Mouse (Mus musculus): ENCODE results near the gene Mettl27.

The Mettl27 gene

DNA sequence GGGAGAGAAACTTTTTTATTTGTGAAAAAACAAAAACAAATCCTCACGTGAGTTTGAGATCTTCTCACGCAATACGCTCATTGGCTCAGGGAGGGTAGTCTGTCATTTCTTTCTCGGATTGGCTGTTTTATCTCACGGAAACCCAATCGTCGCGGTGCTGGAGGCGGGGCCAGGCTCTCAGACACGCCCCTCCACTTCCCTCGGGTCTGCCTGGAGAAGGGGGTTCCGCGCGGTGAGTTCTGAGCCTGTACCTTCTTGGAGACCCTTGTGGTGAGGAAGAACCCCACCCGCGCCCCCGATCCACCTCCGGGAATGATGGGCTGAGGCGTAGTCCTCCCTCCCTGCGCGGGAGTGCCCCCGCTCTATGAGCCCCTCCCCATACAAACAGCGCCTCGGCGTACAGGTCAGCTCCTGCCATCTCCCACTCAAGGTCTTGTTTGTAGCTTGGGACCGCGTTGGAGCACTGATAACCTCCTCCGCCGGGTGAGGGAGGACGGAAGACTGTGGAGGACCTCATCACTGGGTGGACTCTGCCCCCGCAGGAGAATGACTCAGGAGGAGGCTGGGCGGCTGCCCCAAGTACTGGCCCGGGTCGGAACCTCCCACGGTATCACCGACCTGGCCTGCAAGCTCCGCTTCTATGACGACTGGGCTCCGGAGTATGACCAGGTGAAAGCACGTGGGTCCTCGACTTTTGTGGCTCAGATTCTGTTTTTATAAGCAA lies at the start of gene Mettl27:
Gene Mettl27, plus strand, starts transcription at position 190 of the 724 bp plus-strand sequence.
- TF ChIP-seq GATA4 (IDR thresholded peaks at IDR 0.05; ENCODE audit: insufficient replicate concordance, low read length), result no peak

DNA sequence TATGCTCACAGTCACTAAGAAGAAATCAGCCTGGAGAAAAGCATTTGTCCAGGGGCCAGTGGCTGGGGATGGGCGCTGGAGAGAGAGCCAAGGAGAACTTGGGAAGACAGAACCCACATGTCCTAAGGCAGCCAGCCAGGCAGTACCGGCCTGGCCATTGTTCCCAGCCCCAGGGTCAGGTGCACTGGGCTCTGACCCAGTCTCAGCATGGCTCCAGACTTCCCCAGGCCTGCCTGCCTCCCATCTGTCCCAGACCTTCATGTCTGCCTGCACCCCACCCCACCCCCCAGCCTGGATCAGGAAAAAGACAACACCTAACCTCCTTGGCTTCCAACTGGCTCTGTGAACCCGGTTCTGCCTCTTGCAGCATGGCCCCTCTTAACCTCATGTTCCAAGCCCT lies 49.1 kb upstream of the Mettl27 start:
- no peak for TF ChIP-seq GATA4 (IDR thresholded peaks at IDR 0.05; ENCODE audit: insufficient replicate concordance, low read length)

DNA sequence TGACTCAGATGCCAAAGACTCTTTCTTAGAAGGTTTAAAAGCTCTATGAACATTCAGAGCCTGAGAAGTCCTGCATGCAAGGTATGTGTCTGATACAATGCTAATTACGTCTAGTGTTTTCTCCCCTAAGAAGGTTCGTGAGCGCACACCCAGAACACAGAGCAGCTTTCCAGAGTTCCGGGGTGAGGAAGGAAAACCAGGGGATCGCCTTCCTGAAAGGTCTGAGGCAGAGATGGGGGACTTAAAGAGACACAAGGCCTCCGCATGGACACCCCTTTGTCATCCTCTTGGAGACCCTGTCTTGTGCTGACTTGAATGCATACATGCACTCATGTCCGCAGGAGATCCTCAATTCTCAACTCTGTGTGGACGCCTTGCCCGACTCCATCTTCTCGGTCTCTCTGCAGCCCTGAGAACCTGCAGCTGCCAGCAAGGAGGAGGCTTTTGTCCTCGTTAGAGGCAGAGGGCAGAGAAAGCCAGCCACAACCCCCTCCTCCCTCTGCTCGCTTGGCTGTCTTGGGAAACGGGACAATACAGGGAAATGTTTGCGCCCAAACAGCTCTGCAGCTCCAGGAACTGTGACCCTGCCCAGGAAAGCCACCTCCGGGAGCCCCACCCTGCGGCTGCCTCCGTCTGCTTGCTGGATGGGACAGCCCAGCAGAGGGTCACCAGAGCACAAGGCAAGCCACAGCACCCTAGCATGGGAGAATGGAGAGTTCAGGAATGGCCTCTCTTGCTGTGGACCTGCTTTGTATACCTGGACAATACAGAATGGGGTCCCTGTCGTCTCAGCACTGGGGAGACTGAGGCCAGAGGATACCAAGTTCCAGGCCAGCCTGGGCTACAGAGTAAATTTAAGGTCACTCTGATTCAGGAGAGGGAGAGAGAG lies 44.5 kb upstream of the Mettl27 start:
- TF ChIP-seq GATA4 (IDR thresholded peaks at IDR 0.05; ENCODE audit: insufficient replicate concordance, low read length), result no peak

DNA sequence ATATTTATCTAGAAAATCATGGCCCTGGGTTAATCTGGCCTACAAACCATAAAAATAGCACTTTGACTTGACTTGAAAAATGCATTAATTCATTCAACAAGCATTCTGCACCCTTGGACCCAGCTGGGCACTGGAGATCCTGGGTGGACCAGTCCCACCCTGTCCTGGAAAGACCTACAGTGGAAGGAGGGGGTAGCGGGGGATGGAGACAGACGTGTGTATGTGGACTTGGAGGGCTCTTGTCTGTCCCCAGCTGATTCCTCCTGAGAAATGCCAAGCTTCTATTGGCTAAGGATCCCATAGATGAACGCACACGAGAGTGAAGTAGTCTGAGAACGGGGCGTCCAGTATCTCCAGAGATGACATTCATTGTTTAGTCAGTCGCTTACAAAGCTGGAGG lies 43.7 kb upstream of the Mettl27 start:
- TF ChIP-seq GATA4 (IDR thresholded peaks at IDR 0.05; ENCODE audit: insufficient replicate concordance, low read length), result no peak

DNA sequence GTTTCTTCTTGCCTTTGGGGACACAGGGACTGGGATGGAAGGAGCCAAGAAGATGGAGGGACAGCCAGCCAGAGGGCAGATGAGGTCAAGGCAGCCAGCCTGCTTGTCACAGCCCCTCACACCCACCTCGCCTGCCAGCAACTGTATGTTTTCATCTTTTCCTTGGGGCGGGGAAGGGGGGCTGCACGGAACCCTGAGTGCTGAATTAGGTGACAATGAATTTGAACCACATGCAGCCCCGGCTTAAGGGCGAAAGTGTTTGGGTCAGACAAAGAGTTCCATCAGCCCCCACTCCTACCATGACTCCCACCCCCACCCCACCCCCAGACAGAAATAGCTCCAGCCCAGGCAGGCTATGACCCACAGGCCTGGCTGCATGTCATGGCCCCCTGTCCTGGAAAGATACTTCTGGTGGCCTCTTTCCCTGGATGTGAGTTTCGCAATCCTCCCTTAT lies 41.5 kb upstream of the Mettl27 start:
- TF ChIP-seq GATA4 (IDR thresholded peaks at IDR 0.05; ENCODE audit: insufficient replicate concordance, low read length), result no peak

DNA sequence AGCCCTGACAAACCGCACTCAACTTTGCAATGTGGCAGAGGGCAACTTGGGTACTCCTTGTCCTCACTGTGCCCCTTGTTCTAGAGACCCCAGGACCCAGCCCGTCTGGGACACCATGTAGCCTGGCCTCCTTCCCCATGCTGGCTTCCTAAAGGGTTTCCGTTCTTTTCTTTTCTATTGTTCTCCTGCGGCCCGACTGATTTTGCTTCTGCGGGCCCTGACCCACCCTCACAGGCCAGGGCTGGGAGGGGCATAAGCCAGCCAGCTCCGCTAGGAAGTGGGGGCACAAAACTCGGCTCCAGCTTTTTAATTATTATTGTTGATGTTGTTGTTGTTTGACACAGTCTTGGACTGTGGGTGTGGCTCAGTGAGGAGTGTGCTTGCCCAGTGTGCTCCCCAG lies 40.6 kb upstream of the Mettl27 start:
- TF ChIP-seq GATA4 (IDR thresholded peaks at IDR 0.05; ENCODE audit: insufficient replicate concordance, low read length), result no peak

DNA sequence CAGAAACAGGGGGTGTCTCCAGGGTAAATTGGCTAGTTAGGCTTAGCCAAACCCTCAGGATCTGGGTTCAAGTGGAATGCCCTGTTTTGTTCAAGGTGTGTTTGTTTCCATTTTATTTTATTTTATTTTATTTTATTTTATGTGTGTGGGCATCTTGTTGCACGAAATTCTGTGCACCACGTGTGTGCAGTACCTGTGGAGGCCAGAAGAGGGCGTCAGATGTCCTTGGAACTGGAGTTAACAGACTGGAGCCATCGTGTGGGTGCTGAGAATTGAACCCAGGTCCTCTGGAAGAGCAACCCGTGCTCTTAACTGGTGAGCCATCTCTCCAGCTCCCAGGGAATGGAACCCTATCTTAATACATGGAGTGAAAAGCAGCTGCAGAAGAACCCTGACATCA lies 39.5 kb upstream of the Mettl27 start:
- TF ChIP-seq GATA4 (IDR thresholded peaks at IDR 0.05; ENCODE audit: insufficient replicate concordance, low read length), result no peak

DNA sequence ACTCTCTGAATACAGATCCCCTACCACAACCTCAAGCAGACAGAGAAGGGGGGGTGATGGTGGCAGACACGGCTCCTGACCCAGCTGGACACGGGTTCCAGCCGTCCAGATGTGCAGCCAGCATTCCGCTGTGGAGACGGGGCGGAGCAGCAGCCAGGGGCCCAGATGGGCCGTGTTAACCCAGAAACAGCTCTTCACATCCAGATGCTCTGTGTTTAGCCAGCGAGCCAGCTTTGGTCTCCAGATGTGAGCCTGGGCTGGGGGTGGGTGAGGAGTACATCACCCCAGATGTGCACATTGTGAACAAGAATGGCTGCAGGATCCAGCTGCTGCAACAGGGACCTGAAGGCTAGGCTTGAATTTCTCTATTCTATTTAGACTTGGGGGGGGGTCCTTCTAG lies 36.9 kb upstream of the Mettl27 start:
- TF ChIP-seq GATA4 (IDR thresholded peaks at IDR 0.05; ENCODE audit: insufficient replicate concordance, low read length), result no peak

DNA sequence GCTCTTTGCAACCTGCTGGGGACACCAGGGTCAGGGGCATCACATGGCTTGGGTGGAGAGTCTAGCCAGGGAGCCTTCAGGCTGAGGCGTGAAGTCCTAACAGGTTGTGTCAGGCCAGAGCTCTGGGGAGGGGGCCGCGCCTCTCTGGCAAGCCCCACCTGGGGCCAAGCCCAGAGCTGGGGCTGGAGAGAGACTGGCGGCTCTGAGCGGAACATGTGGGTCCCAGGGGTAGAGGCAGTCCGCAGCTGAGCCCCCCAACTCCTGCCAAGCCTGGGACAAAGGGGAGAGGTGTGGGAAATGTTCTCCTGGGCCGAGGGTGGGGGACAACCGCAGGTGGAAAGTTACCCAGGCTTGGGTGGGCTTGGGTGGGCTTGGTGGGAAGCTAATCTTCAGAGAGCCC lies 35.2 kb upstream of the Mettl27 start:
- no peak for TF ChIP-seq GATA4 (IDR thresholded peaks at IDR 0.05; ENCODE audit: insufficient replicate concordance, low read length)

DNA sequence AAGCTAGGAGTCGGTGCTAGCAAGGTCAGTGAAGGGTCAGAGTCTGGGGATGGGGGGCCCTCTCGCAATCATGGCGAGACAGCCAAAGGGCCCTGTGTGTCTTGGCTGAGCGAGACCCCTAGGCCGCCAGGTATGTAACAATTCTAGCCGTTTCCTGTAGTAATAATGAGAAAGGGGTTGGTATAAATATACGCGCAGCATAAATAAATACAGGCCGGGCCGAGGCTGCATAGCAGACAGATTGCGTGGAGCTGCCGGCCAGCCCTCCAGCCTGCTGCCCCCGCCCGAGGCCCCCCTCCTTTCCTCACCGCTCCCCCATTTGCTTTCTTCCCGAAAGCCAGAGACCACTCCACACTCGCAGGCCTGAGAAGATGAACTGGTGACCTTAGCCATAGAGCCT lies 34.6 kb upstream of the Mettl27 start:
- no peak for TF ChIP-seq GATA4 (IDR thresholded peaks at IDR 0.05; ENCODE audit: insufficient replicate concordance, low read length)

DNA sequence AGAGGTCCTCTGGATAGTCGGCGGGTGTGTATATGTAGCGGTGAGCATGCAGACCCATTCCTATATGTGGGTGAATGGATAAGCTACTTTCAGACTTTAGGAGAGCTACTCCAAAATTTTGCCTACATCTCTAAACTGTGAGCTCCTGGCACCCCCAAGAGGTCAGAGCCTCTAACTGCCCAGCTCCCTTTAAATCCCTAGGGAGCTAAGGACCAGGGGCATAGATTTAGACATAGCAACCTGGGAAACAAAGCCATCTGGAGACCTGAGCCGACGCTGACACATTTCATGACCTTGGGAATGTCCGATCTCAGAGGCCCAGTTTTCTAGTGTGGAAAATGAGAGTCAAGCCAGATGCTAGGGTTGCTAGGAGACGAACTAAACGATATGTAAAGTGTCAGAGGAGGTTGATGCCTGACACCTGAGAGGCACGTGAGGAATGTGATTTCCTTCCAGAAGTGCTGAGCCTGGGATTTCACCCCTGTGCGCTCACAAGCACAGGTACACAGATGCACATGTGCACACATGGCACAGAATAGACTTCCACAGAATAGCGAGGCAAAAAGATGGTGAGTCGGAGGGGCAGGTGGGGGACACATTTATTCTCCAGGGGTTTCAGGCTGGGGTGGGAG lies 31.0 kb upstream of the Mettl27 start:
- TF ChIP-seq GATA4 (IDR thresholded peaks at IDR 0.05; ENCODE audit: insufficient replicate concordance, low read length), result no peak

DNA sequence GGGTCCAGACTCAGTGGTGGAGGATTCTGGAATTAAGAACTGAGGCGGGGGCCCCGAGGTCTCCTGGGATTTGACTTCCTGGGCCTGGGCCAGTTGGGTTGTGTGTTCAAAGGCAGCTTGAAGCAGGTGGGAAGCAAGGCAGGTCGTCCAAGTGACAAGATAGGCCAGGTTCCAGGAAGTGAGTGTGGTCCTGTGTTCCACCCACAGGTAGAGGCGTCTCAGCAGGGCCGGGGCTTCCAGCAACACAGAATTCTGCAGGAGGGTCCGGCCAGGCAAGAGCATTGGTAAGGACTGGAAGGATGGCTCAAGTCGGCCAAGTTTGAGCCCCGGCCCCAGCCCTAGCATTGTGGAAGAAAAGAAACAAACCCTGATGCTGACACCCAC lies 30.5 kb upstream of the Mettl27 start:
- no peak for TF ChIP-seq GATA4 (IDR thresholded peaks at IDR 0.05; ENCODE audit: insufficient replicate concordance, low read length)

DNA sequence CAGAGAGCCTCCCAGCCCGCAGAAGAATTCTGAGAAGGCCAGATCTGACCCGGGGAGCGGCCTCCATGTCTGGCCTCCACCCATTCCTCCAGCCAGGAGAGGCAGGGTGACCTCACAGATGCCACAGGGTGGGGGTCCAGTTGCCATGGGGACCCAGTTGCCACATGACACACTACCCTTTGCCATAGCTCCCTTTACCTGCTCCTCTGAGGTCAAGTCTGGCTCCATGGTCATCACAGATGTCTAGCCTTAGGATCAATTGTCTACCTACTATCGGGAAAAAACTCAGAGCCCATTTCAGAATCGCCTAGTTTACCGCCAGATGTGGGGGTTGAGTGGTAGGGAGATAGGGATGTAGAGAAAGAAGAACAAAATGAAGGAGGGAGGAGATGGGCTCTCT lies 25.5 kb upstream of the Mettl27 start, which contains the start of gene Tmem270:
Gene Tmem270, minus strand, starts transcription at position 101 of the 400 bp plus-strand sequence.
- TF ChIP-seq GATA4 (IDR thresholded peaks at IDR 0.05; ENCODE audit: insufficient replicate concordance, low read length), result no peak

DNA sequence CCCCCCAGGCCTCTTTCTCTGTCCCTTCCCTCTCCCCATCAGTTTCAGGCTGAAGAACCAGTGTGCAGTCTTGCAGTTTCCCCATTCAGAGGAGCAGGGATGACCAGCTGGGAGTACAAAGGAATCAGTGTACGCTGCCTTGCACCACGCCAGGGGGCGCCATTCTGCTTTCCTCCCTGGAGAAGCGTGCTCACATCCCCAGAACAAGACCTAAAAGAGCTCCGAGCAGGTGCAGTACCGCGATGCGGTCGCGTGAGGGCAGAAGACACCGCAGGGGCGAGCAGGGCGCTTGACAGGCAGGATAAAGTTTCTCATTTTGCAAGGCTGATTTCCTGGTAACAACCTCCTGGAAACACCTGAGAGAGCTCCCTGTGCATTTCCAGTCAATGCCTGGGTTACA lies 25.0 kb upstream of the Mettl27 start:
- no peak for TF ChIP-seq GATA4 (IDR thresholded peaks at IDR 0.05; ENCODE audit: insufficient replicate concordance, low read length)

DNA sequence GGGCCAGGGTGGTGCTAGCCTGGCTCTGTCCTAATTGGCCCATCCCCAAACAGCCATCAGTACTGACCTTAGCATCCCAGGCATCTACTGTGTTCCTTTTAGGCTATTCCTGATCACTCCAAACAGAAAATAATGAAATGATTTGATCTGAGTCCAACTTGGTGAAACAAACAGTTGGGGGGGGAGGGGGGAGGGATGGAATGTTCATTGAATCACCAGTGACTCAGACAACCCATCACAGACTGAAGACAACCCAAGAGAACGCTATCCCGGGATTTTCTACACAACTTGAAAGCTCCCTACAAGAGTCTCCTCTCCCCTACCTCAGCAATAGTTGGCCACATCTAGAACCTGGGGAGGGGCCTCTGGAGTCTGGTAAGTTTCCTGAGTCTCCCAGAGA lies 20.3 kb upstream of the Mettl27 start:
- TF ChIP-seq GATA4 (IDR thresholded peaks at IDR 0.05; ENCODE audit: insufficient replicate concordance, low read length), result no peak

DNA sequence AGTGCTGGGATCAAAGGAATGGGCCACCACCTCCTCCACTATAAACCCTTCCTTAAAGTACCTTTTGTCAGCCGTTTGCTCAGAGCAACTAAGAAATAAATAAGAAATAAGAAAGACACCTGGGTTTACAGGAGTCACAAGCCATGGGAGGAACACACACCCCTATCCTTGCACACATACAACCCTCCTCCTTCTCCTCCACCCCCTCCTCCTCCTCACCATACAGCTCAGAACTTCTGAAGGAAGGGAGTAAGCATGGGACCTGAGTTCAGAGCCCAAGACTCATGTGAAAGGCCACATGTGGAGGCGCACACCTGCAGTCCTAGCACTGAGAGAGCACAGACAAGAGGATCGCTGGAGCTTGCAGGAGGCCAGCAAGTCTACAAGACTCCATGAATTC lies 18.8 kb upstream of the Mettl27 start:
- no peak for TF ChIP-seq GATA4 (IDR thresholded peaks at IDR 0.05; ENCODE audit: insufficient replicate concordance, low read length)
